Mouse (Mus musculus) Patski (cell line): Measurements from ENCODE around the gene Gm1123. TPM values are rescaled to one million over a fixed set of nuclear protein-coding genes. Genes with fewer than 3 reads are reported as not detected.

Experiments
- ATAC-seq: fragments of 100-300 bp; one replicate; pipeline ENCODE4 v1.8.0; 2021
- CTCF ChIA-PET: fragments of 350-600 bp; sonication (Branson Sonifier 250); formaldehyde crosslinking; loops from one replicate; lab custom pipeline; 2022; ENCODE audit warnings: inconsistent platforms; lab: Charles Lee
- POLR2A ChIA-PET: fragments of 350-600 bp; sonication (Branson Sonifier 250); formaldehyde crosslinking; loops from one replicate; lab custom pipeline; 2022; ENCODE audit warnings: antibody characterized with exemption, inconsistent platforms; lab: Charles Lee
- DNase-seq: peaks from one replicate; pipeline ENCODE4 v3.0.0-alpha.2; 2011; ENCODE audit warnings: low read depth, low spot score
- H3K27me3 ChIP-seq: fragments of 371-371 bp; one replicate; pipeline ENCODE4 v1.5.1; 2021
- CTCF ChIP-seq: fragments of 100-300 bp; IDR thresholded peaks from one replicate; pipeline ENCODE4 v1.5.1; 2021
- in situ Hi-C: fragments of 300-500 bp; cut with MboI; formaldehyde crosslinking; loops from 3 replicates; pipeline ENCODE4 v1.11.1; 2018; ENCODE audit warnings: low pct_unique_long_range_greater_than_20kb, mixed read lengths
- polyA plus RNA-seq: library from polyadenylated mRNA; unstranded; gene quantifications from one replicate; pipeline ENCODE4 v1.2.3, GENCODE M21; 2021

Gene Gm1123
- polyA plus RNA-seq, 1 experiment from 2014 or later = not detected

DNA sequence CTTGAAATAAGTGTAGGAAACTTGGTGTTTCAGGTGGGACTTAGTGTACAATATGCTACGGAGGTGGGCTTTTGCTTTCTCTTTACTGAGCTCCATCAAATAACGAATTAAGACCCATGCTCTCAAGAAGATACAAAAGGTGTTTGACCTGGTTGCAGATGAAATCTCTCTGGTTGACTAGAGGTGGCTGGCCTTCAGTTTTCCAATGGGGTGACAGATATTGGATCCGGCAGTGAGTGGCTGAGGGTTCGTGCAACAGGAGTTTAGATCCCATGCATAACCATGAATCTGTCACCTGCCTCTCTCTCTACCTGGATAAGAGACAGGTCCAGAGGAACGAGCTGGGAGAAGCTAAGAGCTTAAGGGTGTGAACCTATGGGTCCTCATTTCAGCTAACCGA lies 76.9 kb downstream of the Gm1123 start:
- POLR2A ChIA-PET = no interaction called here
- peaks cover 75% of the 10 kb centered on the region for H3K27me3 ChIP-seq
- CTCF ChIA-PET = interaction anchor here (1.2 to 2.1 kb wide), 3 partner anchors 18 to 26 kb away, joined by 3 to 5 read pairs (median 3); no protein-coding TSS in a partner anchor
- in situ Hi-C loops = no loop called here
- ATAC-seq = no peak
- DNase-seq = no peak
- no peak for TF ChIP-seq CTCF

DNA sequence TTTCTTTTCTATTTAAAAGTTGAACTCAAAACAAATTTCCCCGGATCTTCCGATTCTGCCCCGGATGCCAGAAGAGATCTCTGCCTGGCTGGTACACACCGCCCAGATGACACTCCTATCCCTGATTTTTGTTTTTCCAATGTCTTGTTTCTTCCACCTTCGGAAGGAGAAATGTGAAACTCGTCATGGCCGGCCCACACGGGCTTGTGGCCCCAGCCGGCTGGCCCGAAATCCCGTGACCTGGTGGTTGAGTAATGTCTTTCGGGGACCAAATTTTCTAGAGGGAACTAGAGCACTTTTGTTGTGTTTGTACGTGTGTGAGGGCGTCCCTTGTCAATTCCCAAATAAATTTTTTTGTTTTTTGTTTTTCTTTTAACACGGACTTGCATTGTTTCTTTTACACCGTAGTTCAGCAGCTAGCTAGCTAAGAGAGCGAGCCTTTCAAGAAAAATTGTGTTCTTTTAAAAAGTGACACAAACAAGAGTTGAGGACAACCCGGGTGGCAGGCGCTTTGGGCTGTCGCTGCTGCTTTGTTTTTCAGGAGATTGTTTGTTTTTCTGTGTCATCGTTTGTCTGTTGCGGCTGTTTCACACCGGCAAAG lies 77.7 kb downstream of the Gm1123 start:
- H3K27me3 ChIP-seq = peaks cover 68% of the 10 kb centered on the region
- no peak for ATAC-seq
- ChIA-PET CTCF (interaction anchor here (2.1 kb wide), 1 partner anchor 22 kb away, joined by 5 read pairs; no protein-coding TSS in a partner anchor), POLR2A (no interaction called here)
- no peak for DNase-seq
- TF ChIP-seq CTCF = no peak
- in situ Hi-C loops = no loop called here

Other genes with a start within 250 kb of the Gm1123 start
- gene Prr23a1, start 193.2 kb downstream of the Gm1123 start, polyA plus RNA-seq = not detected
- not detected for gene Prr23a2, start 179.2 kb downstream of the Gm1123 start, polyA plus RNA-seq
- not detected for gene Prr23a3, start 170.9 kb downstream of the Gm1123 start, polyA plus RNA-seq
- not detected for gene 7420426K07Rik, start 132.6 kb downstream of the Gm1123 start, polyA plus RNA-seq
- gene Foxl2, start 80.4 kb downstream of the Gm1123 start, polyA plus RNA-seq = 2.2 TPM
- 39.9 TPM for gene Faim, start 49.3 kb downstream of the Gm1123 start, polyA plus RNA-seq
- 24.5 TPM for gene Pik3cb, start 104.9 kb upstream of the Gm1123 start, polyA plus RNA-seq
- 0.18 TPM for gene Faiml, start 201.5 kb upstream of the Gm1123 start, polyA plus RNA-seq
- gene Cep70, start 207.7 kb upstream of the Gm1123 start, polyA plus RNA-seq = 9.1 TPM